Mouse (Mus musculus) gastrocnemius, postnatal 10 days (tissue): ENCODE data around the gene Grk1. TPM values are rescaled to one million over a fixed set of nuclear protein-coding genes. Genes with fewer than 3 reads are reported as not detected.

Source experiments
- total RNA-seq, 2 experiments: library from RNA; stranded (reverse); gene quantifications; 2 replicates each; pipeline ENCODE4 v1.2.3; 2021

Grk1 gene
- total RNA-seq, 2 experiments from 2014 or later: 0.02 TPM

Other genes with a start within 250 kb of the Grk1 start
- gene Lamp1, start 245.9 kb upstream of the Grk1 start, total RNA-seq: 100 to 1,000 TPM; 234 to 237 TPM
- 10 to 100 TPM in 1 of 2 experiments, 1 to 10 TPM in 1; 9.8 to 14.0 TPM for gene Grtp1, start 204.5 kb upstream of the Grk1 start, total RNA-seq
- gene Adprhl1, start 150.9 kb upstream of the Grk1 start, total RNA-seq: 10 to 100 TPM; 70.9 to 79.8 TPM
- 10 to 100 TPM; 38.5 to 41.6 TPM for gene Dcun1d2, start 117.0 kb upstream of the Grk1 start, total RNA-seq
- gene Tmco3, start 116.9 kb upstream of the Grk1 start, total RNA-seq: 10 to 100 TPM; 13.9 to 20.1 TPM
- gene Tfdp1, start 66.3 kb upstream of the Grk1 start, total RNA-seq: 10 to 100 TPM; 45.1 to 48.4 TPM
- not detected for gene Atp4b, start 8.3 kb upstream of the Grk1 start, total RNA-seq
- 1 to 10 TPM; 3.9 to 7.5 TPM for gene Tmem255b, start 30.1 kb downstream of the Grk1 start, total RNA-seq
- gene Gas6, start 89.4 kb downstream of the Grk1 start, total RNA-seq: 10 to 100 TPM; 79.3 to 82.1 TPM
- gene 1700029H14Rik, start 157.4 kb downstream of the Grk1 start, total RNA-seq: not detected